Mouse (Mus musculus) G1E (cell line): Measurements from ENCODE around the gene Krt71.

Source experiments
- CTCF ChIP-seq: IDR thresholded peaks from 2 replicates; pipeline ENCODE4 v1.5.1; 2012; ENCODE audit warnings: low read depth, low read length, inconsistent platforms, mixed read lengths
- GATA2 ChIP-seq: IDR thresholded peaks from 2 replicates; pipeline ENCODE4 v1.6.1; 2012; ENCODE audit warnings: low read depth, low read length, inconsistent platforms, borderline replicate concordance
- TAL1 ChIP-seq: conservative IDR thresholded peaks from 2 replicates; pipeline ENCODE4 v1.6.1; 2012; ENCODE audit warnings: low read depth, low read length, inconsistent platforms, mixed read lengths

GRCm38 (mm10) chr15:101772080-101772710 is 29.3 kb upstream of the Krt71 start:
- no peak for TF ChIP-seq GATA2
- no peak for TF ChIP-seq CTCF
- no peak for TF ChIP-seq TAL1
